Mouse (Mus musculus): ENCODE results near the gene Xdh.
"Not testable (repeated sequence)": the region's sequence is repeated elsewhere in the genome, so short reads cannot be mapped to it uniquely, and the experiment has no call there.

The Xdh gene

DNA sequence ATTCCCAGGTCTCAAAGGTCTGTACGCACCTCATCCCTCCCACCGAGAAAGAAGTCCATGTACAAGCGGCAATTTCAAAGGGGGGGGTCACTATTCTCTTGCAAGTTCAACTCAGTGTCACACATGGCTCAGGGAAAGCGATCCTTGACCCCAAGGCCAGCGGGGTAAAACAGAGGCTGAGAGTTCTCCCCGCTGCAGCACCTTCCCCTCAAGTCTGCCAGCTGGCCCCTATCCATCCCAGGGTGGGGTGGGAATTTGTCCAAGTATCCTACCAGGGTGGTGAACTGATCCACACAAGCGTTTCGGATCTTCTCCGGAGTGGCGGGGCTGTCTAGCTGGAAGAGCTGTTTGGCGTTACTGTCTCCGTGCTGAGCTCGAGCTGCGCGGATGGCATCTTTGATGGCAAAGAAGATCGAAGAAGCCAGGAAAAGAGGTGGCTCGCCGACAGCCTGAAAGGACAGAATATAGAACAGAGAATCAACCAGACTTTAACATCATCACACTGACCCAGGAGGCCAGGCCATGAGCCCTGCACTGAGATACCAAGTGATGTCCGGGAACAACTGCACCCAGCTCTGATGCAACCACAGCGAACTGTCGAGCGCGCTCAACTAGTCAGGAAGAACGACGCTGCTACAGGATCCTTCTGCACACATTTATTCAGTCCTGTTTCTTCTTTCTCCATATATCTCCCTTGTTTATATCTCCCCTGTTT, 63.8 kb downstream of the Xdh start:
- ChIA-PET CTCF (interaction anchor here in 1 of 4 experiments (0.6 kb wide), 1 partner anchor 512 kb away, joined by 3 read pairs; no protein-coding TSS in a partner anchor), POLR2A (no interaction called here)

DNA sequence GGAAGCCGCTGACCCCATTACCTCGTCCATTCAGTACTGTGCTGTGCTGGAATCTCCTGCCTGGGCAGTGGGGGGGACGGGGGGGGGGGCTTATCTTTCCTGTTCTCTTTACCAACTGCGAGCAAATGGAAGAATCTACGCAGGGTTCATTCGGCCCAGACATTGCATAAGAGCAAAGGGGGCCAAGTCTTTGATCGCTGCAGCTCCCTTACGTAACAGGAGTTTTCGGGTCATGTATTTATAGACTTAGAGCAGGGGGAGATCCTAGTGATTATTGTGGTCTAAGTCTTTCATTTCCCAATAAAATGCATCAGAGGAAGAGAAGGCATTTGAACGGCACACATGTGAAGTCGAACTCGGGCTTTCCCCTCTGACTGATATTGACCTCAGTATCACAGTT, 66.7 kb downstream of the Xdh start:
- CTCF ChIA-PET: interaction anchor here in 2 of 4 experiments (0.5 to 3.2 kb wide), 3 partner anchors 28 to 1203 kb away, joined by 3 to 14 read pairs (median 10); no protein-coding TSS in a partner anchor
- POLR2A ChIA-PET: interaction anchor here in 1 of 4 experiments (0.6 kb wide), 2 partner anchors 27 to 424 kb away, joined by 3 read pairs; no protein-coding TSS in a partner anchor

DNA sequence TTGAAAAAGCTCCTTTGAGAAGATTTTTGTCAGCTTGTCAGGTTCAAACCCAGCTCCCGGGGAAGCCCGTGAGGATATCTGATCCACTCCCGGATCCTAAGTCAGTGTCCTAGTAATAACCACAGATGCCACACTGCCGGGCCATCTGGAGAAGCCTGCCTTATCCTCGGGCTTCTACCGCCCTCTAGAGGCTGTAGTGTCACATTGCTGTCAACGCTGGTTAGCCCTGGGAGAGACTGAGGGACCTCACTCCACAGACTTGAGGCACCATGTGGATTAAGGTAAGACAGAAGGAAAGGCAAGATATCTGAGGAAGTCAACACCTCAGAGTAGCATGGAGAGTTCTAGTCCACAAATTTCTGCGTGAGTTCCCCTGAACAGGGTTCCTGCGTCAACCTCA, 67.8 kb downstream of the Xdh start:
- POLR2A ChIA-PET: no interaction called here
- CTCF ChIA-PET: interaction anchor here in 3 of 4 experiments (0.5 to 3.2 kb wide), 9 partner anchors 9 to 581 kb away, joined by 3 to 14 read pairs (median 4); no protein-coding TSS in a partner anchor

DNA sequence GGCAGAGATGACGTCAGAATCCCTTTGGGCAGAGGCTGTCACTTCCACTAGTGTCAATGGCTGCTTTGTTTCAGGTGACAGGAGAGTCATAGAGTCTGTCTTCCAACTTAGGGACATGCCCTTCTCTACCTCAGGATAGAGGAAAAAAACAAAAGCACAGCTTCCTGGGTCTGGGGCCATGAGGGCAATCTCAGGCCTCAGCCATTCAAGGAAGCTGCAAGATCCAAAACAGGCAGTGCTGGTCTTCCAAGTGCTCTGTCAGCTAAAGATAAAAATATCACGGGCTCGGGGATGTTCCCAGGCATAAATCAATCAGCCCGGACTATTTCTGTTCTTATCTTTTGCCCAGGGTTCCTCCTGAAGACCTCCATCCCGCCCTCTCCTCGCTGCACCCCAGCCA, 68.7 kb downstream of the Xdh start:
- ChIA-PET CTCF (interaction anchor here in 2 of 4 experiments (1.1 to 3.2 kb wide), 7 partner anchors 10 to 580 kb away, joined by 3 to 14 read pairs (median 5); no protein-coding TSS in a partner anchor), POLR2A (no interaction called here)

DNA sequence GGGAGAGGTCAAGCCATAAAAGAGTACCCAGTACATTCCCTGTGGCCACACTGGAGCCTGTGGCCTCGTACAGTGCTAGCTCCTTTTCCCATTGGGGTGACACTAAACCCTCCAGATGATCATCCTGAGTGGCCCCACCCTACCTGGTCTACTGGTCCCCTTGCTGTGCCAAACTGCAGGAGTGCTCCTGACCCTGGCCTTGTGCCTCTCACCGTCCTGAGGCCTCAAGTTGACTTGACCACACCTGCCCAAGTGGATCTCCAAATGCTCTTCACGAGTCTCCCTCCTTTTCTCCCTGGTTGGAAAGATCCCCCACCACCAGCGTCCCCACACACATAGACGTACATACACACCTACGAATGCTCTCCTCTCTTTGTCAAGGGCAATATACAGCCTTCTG, 69.7 kb downstream of the Xdh start:
- CTCF ChIA-PET: interaction anchor here in 2 of 4 experiments (1.1 to 2.0 kb wide), 5 partner anchors 11 to 575 kb away, joined by 3 to 13 read pairs (median 5); no protein-coding TSS in a partner anchor

DNA sequence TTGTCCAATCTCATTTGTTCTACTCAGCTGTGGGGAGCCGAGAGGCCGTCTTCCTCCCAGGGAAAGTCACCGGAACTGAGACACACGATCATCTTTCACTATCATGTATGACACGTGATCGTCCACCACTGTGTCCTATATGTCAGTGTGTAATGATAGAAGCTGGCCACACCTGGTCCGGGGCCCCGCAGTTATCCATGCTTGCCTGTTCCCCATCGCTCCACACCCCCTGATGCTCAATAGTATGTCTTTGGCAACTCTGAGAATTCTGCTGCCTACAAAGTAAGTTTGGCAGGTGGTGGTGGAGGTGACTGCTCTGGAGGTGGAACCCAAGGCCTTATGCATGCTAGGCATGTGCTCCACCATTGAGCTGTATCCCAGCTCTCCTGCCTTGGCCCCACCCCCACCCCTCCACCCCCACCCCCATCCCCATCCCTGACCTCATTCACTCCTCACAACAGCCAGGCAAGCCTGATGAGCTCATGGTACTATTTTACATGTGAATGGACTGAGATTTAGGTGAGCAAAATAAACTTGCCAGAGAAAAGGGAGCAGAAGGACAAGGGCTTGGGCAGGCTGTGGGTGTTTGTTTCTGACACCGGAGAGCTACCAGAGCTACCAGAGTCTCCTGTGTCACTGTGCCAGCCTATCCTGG, 70.6 kb downstream of the Xdh start:
- ChIA-PET CTCF (interaction anchor here in 2 of 4 experiments (1.0 to 1.6 kb wide), 2 partner anchors 574 kb away, joined by 5 to 11 read pairs; no protein-coding TSS in a partner anchor), POLR2A (interaction anchor here in 1 of 4 experiments (0.6 kb wide), 1 partner anchor 537 kb away, joined by 7 read pairs; no protein-coding TSS in a partner anchor)

More for the DNA sequence above, 69.7 kb downstream of the Xdh start:
- POLR2A ChIA-PET: interaction anchor here in 1 of 4 experiments (0.6 kb wide), 1 partner anchor 538 kb away, joined by 7 read pairs; no protein-coding TSS in a partner anchor

DNA sequence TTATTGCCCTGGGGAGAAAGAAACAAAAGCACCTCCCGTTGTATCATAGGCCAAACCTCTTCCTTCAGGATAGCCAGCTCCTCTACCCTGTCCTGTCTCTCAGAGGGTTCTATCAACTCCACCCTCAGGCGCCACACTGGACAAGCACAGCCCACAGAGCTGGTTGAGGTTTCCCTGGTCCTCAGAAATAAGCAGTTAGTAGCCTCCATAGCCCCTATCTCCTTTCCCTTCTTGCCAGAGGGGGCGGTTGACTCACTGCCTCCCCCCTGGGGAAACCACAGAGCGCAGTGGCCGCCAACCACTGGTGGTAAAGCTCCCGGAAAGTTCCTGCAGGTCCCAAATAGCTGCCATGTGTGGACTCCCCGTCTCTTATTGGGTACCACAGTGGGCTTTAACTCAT, 74.3 kb downstream of the Xdh start:
- ChIA-PET CTCF (no interaction called here), POLR2A (interaction anchor here in 1 of 4 experiments (0.6 kb wide), 1 partner anchor 465 kb away, joined by 4 read pairs; no protein-coding TSS in a partner anchor)

DNA sequence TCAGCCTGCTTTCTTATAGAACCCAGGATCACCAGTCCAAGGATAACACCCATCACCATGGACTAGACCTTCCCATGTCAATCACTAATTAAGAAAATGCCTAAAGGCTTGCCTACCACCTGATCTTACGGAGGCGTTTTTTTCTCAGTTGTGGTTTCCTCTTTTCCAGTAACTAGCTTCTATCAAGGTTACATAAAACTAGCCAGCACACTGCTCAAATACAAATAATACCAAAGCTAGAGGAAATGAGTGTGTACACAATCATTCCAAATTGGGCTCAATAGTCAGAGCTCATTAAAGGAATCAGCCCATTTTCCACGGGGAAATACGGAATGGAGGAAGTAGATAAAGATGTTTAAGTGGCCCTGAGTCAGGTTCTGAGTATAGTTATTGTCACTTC, 74.7 kb downstream of the Xdh start:
- ChIA-PET POLR2A (interaction anchor here in 1 of 4 experiments (0.6 kb wide), 1 partner anchor 465 kb away, joined by 4 read pairs; no protein-coding TSS in a partner anchor), CTCF (no interaction called here)

DNA sequence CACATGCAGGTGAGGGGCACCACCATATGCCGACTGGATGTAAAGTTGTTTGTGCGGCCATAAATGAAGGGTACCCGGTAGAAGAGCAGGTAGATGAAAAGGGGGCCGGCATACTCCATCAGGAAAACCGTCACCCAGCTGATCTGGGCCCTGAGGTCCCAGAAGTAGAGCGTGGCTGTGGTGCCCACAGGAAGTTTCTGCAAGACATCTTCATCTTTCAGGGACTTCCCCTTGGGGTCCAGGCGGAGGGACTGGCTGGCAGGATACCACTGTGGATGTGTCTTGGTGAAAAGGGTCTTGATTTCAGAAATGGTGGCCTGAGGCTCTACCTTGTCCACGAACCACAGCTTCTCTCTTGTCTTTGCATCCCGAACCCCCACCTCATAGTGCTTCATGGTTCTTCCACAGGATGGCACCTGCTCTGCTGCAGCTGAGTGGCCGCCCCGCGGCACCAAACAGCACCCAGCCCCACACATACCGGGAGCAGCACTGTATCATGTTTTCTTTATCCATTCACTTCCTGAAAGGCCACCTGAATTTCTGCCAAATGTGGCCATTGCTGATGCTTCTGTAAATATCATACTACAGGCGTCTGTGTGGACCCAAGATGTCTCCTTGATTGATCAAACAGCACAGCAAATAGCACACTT, 78.9 kb downstream of the Xdh start:
- ChIA-PET POLR2A (interaction anchor here in 1 of 4 experiments (0.6 kb wide), 1 partner anchor 891 kb away, joined by 4 read pairs; no protein-coding TSS in a partner anchor), CTCF (no interaction called here)

DNA sequence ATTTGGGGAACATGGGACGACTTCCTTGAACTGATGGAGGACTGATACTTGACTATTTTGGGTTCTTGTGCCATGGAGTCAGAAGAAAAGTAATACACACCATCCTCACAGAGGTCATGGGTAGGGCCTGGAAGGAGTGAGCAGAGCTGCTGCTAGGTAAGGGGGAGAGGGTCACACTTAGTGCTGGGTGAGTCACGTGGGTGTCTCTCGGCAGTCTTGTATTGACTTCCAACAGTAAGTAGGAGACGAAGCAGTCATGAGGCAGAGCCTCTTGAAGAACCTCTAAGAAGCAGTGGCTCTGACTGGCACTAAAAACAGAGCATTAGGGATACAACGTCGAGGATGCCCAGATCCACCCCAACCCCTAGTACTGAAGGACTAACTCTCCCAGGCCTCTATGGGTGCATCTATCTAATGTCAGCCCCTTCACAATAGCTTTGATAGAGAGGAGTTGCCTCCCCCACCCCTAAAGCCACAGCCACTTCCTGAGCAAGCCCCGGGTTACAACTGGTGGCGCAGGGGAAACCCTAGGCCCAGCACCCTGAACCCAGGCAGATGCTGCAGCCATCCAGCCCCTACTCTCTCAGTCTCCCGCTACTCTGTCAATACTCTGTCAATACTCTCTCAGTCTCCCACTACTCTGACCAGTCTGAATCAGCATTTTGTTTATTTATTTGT, 80.8 kb downstream of the Xdh start:
- ChIA-PET POLR2A (no interaction called here), CTCF (no interaction called here)

DNA sequence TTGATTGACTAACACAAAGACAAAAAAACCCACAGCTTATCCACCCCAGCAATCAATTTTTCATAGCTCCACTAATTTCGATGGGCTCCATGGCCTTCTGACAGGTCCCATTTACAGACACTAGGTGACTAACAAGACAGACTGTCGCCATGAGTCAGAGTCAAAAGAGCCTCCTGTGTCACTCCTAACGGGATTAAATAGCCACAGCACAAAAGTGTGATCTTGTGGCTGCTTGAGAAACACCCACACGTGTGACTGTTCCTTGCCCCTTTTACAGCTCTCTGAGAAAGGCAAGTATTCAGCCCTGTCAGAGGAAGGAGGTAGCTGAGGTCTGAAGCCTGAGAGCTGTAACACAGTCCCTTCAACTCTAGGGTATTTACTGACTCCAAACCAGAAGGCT, 96.3 kb downstream of the Xdh start:
- ChIA-PET POLR2A (interaction anchor here in 1 of 4 experiments (1.4 kb wide), 1 partner anchor 13 kb away, joined by 3 read pairs; no protein-coding TSS in a partner anchor), CTCF (no interaction called here)

DNA sequence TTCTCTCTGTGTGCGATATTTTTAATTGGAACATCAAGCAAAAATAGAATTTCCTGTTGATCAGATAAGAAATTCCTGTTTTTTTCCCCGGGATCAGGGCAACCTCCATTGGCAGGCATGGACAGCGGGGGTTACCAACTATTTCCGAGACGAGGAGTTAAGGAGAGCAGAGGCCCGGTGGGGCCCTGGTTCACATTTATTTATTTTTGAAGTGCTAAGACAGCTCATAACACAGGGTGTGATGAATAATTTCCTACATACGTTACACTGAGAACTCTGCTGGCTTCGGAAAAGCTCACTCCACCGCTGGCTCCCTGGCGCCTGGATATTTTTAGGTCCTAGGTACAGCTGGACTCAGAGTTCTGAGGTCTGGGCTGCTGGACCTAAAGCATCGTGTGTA, 97.0 kb downstream of the Xdh start:
- ChIA-PET POLR2A (interaction anchor here in 1 of 4 experiments (1.4 kb wide), 1 partner anchor 14 kb away, joined by 3 read pairs; no protein-coding TSS in a partner anchor), CTCF (no interaction called here)

DNA sequence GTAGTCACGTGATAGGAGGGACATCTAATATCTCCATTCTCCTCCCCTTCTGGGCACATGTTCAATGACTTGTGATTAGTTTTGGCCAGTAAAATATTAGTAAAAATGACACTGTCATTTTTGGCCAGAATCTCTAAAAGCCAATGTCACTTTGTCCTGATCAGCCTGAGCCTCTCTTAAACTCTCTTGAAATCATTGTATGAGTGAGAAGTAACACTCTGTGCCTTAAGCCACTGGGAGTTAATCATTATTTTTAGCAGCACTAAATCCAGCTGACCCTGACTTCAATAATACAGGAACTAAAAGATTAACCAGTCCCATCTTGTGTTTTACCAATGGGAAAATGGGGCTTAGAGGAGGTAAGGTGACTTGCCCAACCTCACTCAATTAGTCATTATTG, 102.6 kb downstream of the Xdh start:
- ChIA-PET POLR2A (no interaction called here), CTCF (no interaction called here)

DNA sequence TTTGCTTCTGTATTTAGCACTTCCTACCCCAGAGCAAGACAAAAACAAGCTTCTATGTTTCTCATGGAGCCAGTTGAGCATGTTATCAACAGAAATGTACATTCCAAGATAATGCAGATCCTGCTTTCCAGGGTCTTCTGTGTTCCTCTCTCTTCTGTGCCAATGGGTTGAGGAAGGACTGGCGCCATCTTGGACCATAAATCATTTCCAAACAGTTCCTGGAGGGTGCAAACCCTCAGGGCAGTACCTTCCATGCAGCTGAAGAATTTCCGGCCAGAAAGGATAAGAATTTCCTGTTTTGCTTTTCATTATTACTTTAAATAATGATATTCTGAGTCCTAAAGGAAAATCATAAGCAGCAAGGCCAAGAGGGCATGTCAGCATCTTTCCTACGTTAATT, 104.4 kb downstream of the Xdh start:
- ChIA-PET CTCF (no interaction called here), POLR2A (no interaction called here)

DNA sequence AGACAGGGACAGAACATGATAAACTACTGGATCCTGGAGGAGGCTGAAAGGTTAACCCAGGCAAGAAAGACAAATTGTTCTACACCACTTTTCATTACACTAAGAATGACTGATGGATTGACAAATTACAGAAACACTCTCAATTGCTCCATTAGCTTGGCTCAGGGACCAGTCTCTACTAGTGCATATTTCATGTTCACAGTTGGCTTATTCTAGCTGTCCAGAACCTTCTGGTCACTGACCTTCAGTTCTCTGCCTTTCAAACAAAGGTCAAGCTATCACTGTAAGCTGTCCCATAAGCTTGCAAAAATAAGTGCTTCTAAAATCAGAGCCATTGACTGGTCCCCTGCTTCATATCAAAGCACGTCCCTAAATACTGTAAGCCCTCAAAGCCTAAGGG, 107.0 kb downstream of the Xdh start:
- ChIA-PET POLR2A (no interaction called here), CTCF (interaction anchor here in 1 of 4 experiments (0.5 kb wide), 1 partner anchor 1763 kb away, joined by 4 read pairs; no protein-coding TSS in a partner anchor)

DNA sequence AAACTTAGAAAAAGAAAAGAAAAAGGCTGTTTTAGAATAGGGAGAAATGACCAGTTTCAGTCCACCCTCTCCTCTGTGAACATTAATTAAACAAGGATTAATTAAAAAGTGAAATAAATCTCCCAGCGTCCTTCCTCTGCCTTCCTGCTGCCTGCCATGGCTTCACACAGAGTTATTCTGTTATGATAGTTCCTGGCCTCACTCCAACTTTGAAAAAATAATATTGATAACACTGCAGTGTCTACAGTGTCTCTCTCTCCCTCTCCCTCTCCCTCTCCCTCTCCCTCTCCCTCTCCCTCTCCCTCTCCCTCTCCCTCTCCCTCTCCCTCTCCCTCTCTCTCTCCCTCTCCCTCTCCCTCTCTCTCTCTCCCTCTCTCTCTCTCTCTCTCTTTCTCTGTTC, 110.1 kb downstream of the Xdh start:
- CTCF ChIA-PET, POLR2A ChIA-PET: not testable (repeated sequence)

DNA sequence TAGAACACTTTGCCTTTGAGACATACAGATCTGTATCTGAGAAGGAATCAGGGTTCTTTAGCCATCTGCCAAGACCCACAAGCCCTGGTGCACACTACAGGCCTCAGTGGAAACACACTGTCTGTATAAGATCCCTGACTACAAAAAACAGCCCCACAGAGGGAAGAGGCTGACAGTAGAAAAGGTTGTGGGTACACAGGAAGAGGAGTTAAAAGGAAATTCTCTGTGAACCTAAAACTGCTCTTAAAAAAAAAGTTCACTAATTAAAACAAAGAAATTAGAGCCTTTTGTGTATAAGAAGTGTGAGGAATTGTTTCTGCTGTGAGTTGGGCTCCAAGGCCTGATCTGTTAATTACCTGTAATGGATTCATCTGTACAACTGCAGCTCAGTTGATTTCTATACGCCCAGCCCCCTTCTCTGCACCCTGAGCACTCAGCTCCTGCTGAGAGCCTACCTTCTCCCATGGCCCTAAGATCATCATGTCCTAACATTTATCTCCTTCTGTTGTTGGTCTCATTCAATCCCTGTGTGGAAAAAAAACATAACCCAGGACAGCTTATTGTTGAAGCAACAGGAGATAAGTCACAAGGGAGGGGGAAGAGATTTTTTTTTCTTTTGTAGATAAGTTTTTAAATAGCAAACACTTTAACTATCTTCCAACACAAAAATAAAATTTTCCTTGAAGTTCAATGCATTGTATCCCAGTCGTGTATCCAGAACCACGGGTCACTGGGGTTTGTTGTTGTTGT, 110.7 kb downstream of the Xdh start:
- POLR2A ChIA-PET: no interaction called here
- CTCF ChIA-PET: no interaction called here

DNA sequence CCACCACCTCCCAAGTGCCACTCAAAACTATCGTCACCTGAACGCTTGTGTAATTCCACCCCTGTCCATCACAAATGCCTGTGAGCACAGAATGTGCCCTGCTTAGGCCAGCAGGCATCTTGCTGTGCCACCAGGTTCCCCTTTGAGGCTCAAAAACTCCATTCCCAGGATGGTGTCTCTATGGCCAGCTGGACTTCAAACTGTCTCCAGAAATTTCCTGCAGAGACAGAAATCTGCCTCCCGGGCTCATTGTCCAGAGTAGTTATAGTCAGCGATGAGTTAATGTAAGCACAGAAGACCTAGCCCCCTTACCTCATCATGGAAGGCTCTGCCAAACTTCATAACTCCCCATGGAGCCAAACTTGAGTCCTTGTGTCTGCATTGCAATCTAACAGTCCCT, 112.8 kb downstream of the Xdh start:
- ChIA-PET CTCF (no interaction called here), POLR2A (no interaction called here)

DNA sequence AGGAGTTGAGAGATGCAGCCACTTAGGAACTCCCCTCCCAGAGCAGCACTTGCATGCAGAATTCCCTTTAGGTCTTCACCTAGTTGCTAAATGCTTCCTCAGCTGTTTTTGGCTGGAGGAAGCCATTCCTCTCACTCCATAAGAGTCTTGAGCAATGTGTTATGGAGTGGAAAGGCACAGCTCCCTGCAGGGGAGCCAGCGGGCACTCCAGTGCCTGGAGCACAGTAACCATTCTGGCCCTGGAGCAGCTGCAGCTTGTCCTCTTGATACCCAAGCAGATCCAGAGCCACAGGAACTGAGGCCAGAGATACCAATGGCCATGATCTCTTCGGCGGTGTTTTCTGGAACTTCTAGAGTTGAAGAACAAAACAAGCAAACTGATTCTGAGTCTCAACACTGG, 113.4 kb downstream of the Xdh start:
- ChIA-PET CTCF (no interaction called here), POLR2A (no interaction called here)

Data from embryonic stem cell, embryonic (primary cell).